Mouse (Mus musculus) kidney, adult 2 months (tissue): Measurements from ENCODE around the gene Actn1. TPM values are rescaled to one million over a fixed set of nuclear protein-coding genes. Genes with fewer than 3 reads are reported as not detected.

Experiments used
- DNase-seq: peaks from one replicate; pipeline ENCODE4 v3.0.0; 2021
- H3K27ac ChIP-seq: fragments of 200-500 bp; 2 replicates; pipeline ENCODE4 v1.5.1; 2012; ENCODE audit warnings: low read depth, low read length, control low read depth, inconsistent platforms; ENCODE audit not compliant: insufficient read depth
- H3K27me3 ChIP-seq: fragments of 200-500 bp; replicated peaks from 2 replicates; pipeline ENCODE4 v1.6.1; 2012; ENCODE audit warnings: mild to moderate bottlenecking, moderate library complexity, low read length, inconsistent platforms; ENCODE audit not compliant: control insufficient read depth, insufficient read depth
- H3K36me3 ChIP-seq: fragments of 200-500 bp; 2 replicates; pipeline ENCODE4 v1.6.1; 2012; ENCODE audit warnings: mild to moderate bottlenecking, moderate library complexity, low read length, inconsistent platforms; ENCODE audit not compliant: control insufficient read depth, insufficient read depth
- H3K4me1 ChIP-seq: fragments of 200-500 bp; 2 replicates; pipeline ENCODE4 v1.6.1; 2011; ENCODE audit warnings: low read length; ENCODE audit not compliant: control insufficient read depth, insufficient read depth
- H3K4me3 ChIP-seq: fragments of 200-500 bp; 2 replicates; pipeline ENCODE4 v1.5.1; 2011; ENCODE audit warnings: mild to moderate bottlenecking, low read depth, low read length, control low read depth; ENCODE audit not compliant: insufficient read depth
- CTCF ChIP-seq: fragments of 200-500 bp; conservative IDR thresholded peaks from 2 replicates; pipeline ENCODE4 v1.5.1; 2011; ENCODE audit warnings: low read depth, mild to moderate bottlenecking, control low read depth, low read length, moderate library complexity, mixed read lengths; ENCODE audit not compliant: insufficient read depth, insufficient read length
- POLR2A ChIP-seq: fragments of 200-500 bp; IDR thresholded peaks from one replicate; pipeline ENCODE4 v1.6.1; 2011; ENCODE audit warnings: low read depth, low read length, control low read depth
- WGBS: fragments of 180-500 bp; shearing (Covaris S2); methylation state at CpG from one replicate; pipeline ENCODE4 v1.1.7; 2018; 5-methylcytosine and 5-hydroxymethylcytosine counted together
- polyA plus RNA-seq: library from polyadenylated mRNA; depleted of rRNA; stranded (reverse); fragments of >200 nt; gene quantifications from 2 replicates; pipeline ENCODE4 v1.2.3, GENCODE M21; 2012

Gene Actn1
- polyA plus RNA-seq, 1 experiment = 31.3 TPM

- no peaks in the 10 kb centered on the region for H3K27me3 ChIP-seq
- 53% methylated on average over 5 of the region's 5 CpGs for WGBS
- H3K36me3 ChIP-seq = no peaks in the 10 kb centered on the region
- H3K4me1 ChIP-seq = no peaks in the 10 kb centered on the region
- TF ChIP-seq POLR2A = no peak
- TF ChIP-seq CTCF = no peak
- DNase-seq = peak; percentile 74
- H3K27ac ChIP-seq = no peak overlapping the region
- no peak overlapping the region for H3K4me3 ChIP-seq
Measured at GRCm38 (mm10) chr12:80184041-80184440, 76.1 kb downstream of the Actn1 start.

GRCm38 (mm10) chr12:80181831-80182230, 78.3 kb downstream of the Actn1 start:
- DNase-seq = no peak
- H3K4me3 ChIP-seq = no peak overlapping the region
- H3K36me3 ChIP-seq = no peaks in the 10 kb centered on the region
- no peak overlapping the region for H3K27ac ChIP-seq
- WGBS = 67% methylated on average over 2 of the region's 2 CpGs
- TF ChIP-seq CTCF (no peak), POLR2A (no peak)
- no peaks in the 10 kb centered on the region for H3K4me1 ChIP-seq
- no peaks in the 10 kb centered on the region for H3K27me3 ChIP-seq

- H3K27ac ChIP-seq = no peak overlapping the region
- H3K4me3 ChIP-seq = no peak overlapping the region
- TF ChIP-seq CTCF = no peak
- no peak for TF ChIP-seq POLR2A
- no peak for DNase-seq
- H3K4me1 ChIP-seq = no peaks in the 10 kb centered on the region
- 90% methylated on average over 10 of the region's 10 CpGs for WGBS
- no peaks in the 10 kb centered on the region for H3K36me3 ChIP-seq
- H3K27me3 ChIP-seq = no peaks in the 10 kb centered on the region
Measured at GRCm38 (mm10) chr12:80178035-80178434, 82.1 kb downstream of the Actn1 start.

GRCm38 (mm10) chr12:80168736-80169135, 91.4 kb downstream of the Actn1 start:
- 59% methylated on average over 12 of the region's 12 CpGs for WGBS
- Histone ChIP-seq H3K4me3 (no peak overlapping the region), H3K27ac (no peak overlapping the region), H3K27me3 (no peaks in the 10 kb centered on the region), H3K4me1 (no peaks in the 10 kb centered on the region; the same call in 1 of the 2 replicates), H3K36me3 (no peaks in the 10 kb centered on the region; the same call in 1 of the 2 replicates)
- DNase-seq = no peak
- TF ChIP-seq POLR2A = no peak
- no peak for TF ChIP-seq CTCF

- Histone ChIP-seq H3K4me1 (no peaks in the 10 kb centered on the region; the same call in 1 of the 2 replicates), H3K27ac (no peak overlapping the region), H3K36me3 (no peaks in the 10 kb centered on the region; the same call in 1 of the 2 replicates), H3K4me3 (peak overlapping the region; percentile 73), H3K27me3 (no peaks in the 10 kb centered on the region)
- 7% methylated on average over 35 of the region's 35 CpGs for WGBS
- peak; percentile 93 for DNase-seq
- TF ChIP-seq POLR2A = peak; percentile 6
- 0 out of 2 replicates have a peak, but pooled peaks have one; percentile 0 for TF ChIP-seq CTCF
Measured at GRCm38 (mm10) chr12:80168178-80168686, 91.9 kb downstream of the Actn1 start.

GRCm38 (mm10) chr12:80167321-80167720, 92.8 kb downstream of the Actn1 start:
- Histone ChIP-seq H3K4me1 (no peaks in the 10 kb centered on the region; the same call in 1 of the 2 replicates), H3K27ac (no peak overlapping the region), H3K36me3 (no peaks in the 10 kb centered on the region), H3K27me3 (no peaks in the 10 kb centered on the region), H3K4me3 (no peak overlapping the region)
- TF ChIP-seq POLR2A = no peak
- no peak for TF ChIP-seq CTCF
- 83% methylated on average over 3 of the region's 3 CpGs for WGBS
- DNase-seq = no peak

GRCm38 (mm10) chr12:80166651-80167050, 93.5 kb downstream of the Actn1 start:
- Histone ChIP-seq H3K27ac (no peak overlapping the region), H3K4me1 (no peaks in the 10 kb centered on the region; the same call in 1 of the 2 replicates), H3K4me3 (no peak overlapping the region), H3K36me3 (no peaks in the 10 kb centered on the region), H3K27me3 (no peaks in the 10 kb centered on the region)
- WGBS = 83% methylated on average over 4 of the region's 4 CpGs
- DNase-seq = no peak
- TF ChIP-seq CTCF (no peak), POLR2A (no peak)
